Mouse (Mus musculus): ENCODE measurements around the gene Hk1.

Gene Hk1

GRCm38 (mm10) chr10:62379808-62380207 is at the start of gene Hk1:
Gene Hk1, minus strand, starts transcription at chr10:62379908.
- no peak for TF ChIP-seq GATA4 (IDR thresholded peaks at IDR 0.05; ENCODE audit: insufficient replicate concordance, low read length)

GRCm38 (mm10) chr10:62425081-62425871 is 45.6 kb upstream of the Hk1 start:
- TF ChIP-seq GATA4 (IDR thresholded peaks at IDR 0.05; ENCODE audit: insufficient replicate concordance, low read length): no peak

GRCm38 (mm10) chr10:62422255-62422654 is 42.5 kb upstream of the Hk1 start, which contains the start of gene Hkdc1:
Gene Hkdc1, minus strand, starts transcription at chr10:62422491.
- TF ChIP-seq GATA4 (IDR thresholded peaks at IDR 0.05; ENCODE audit: insufficient replicate concordance, low read length): no peak

GRCm38 (mm10) chr10:62421127-62421526 is 41.4 kb upstream of the Hk1 start:
- no peak for TF ChIP-seq GATA4 (IDR thresholded peaks at IDR 0.05; ENCODE audit: insufficient replicate concordance, low read length)

GRCm38 (mm10) chr10:62420399-62420798 is 40.7 kb upstream of the Hk1 start:
- no peak for TF ChIP-seq GATA4 (IDR thresholded peaks at IDR 0.05; ENCODE audit: insufficient replicate concordance, low read length)

GRCm38 (mm10) chr10:62419422-62419821 is 39.7 kb upstream of the Hk1 start:
- TF ChIP-seq GATA4 (IDR thresholded peaks at IDR 0.05; ENCODE audit: insufficient replicate concordance, low read length): no peak

GRCm38 (mm10) chr10:62418831-62419356 is 39.2 kb upstream of the Hk1 start:
- TF ChIP-seq GATA4 (IDR thresholded peaks at IDR 0.05; ENCODE audit: insufficient replicate concordance, low read length): no peak

GRCm38 (mm10) chr10:62413606-62413982 is 33.9 kb upstream of the Hk1 start:
- TF ChIP-seq GATA4 (IDR thresholded peaks at IDR 0.05; ENCODE audit: insufficient replicate concordance, low read length): no peak

- TF ChIP-seq GATA4 (IDR thresholded peaks at IDR 0.05; ENCODE audit: insufficient replicate concordance, low read length): no peak
Observed at GRCm38 (mm10) chr10:62412906-62413605, 33.3 kb upstream of the Hk1 start.

- TF ChIP-seq GATA4 (IDR thresholded peaks at IDR 0.05; ENCODE audit: insufficient replicate concordance, low read length): no peak
Observed at GRCm38 (mm10) chr10:62411431-62412410, 32.0 kb upstream of the Hk1 start.

GRCm38 (mm10) chr10:62410943-62411342 is 31.2 kb upstream of the Hk1 start:
- no peak for TF ChIP-seq GATA4 (IDR thresholded peaks at IDR 0.05; ENCODE audit: insufficient replicate concordance, low read length)

GRCm38 (mm10) chr10:62404901-62405300 is 25.2 kb upstream of the Hk1 start:
- TF ChIP-seq GATA4 (IDR thresholded peaks at IDR 0.05; ENCODE audit: insufficient replicate concordance, low read length): no peak

GRCm38 (mm10) chr10:62401641-62402111 is 22.0 kb upstream of the Hk1 start:
- TF ChIP-seq GATA4 (IDR thresholded peaks at IDR 0.05; ENCODE audit: insufficient replicate concordance, low read length): no peak

- no peak for TF ChIP-seq GATA4 (IDR thresholded peaks at IDR 0.05; ENCODE audit: insufficient replicate concordance, low read length)
Observed at GRCm38 (mm10) chr10:62383011-62383410, 3.3 kb upstream of the Hk1 start.

GRCm38 (mm10) chr10:62380936-62381335 is 1.2 kb upstream of the Hk1 start:
- no peak for TF ChIP-seq GATA4 (IDR thresholded peaks at IDR 0.05; ENCODE audit: insufficient replicate concordance, low read length)

Measured in liver, adult (tissue).